Mouse (Mus musculus) layer of hippocampus, adult 9-10 months (tissue): ENCODE results near the gene Med27.

Source experiments
- DNase-seq: peaks from one replicate; pipeline ENCODE4 v3.0.0; 2022; ENCODE audit warnings: low spot score

The Med27 gene

GRCm38 (mm10) chr2:29473907-29474306, 127.3 kb downstream of the Med27 start:
- DNase-seq = no peak

GRCm38 (mm10) chr2:29476702-29477101, 130.1 kb downstream of the Med27 start:
- no peak for DNase-seq

GRCm38 (mm10) chr2:29481856-29482255, 135.2 kb downstream of the Med27 start:
- DNase-seq = no peak

GRCm38 (mm10) chr2:29482979-29483718, 136.5 kb downstream of the Med27 start:
- no peak for DNase-seq

- no peak for DNase-seq
Measured at GRCm38 (mm10) chr2:29485519-29485918, 138.9 kb downstream of the Med27 start.

GRCm38 (mm10) chr2:29486491-29486890, 139.9 kb downstream of the Med27 start:
- DNase-seq = no peak

GRCm38 (mm10) chr2:29487652-29488051, 141.0 kb downstream of the Med27 start:
- DNase-seq = no peak

- no peak for DNase-seq
Measured at GRCm38 (mm10) chr2:29488379-29489236, 142.0 kb downstream of the Med27 start.

- DNase-seq = no peak
Measured at GRCm38 (mm10) chr2:29491656-29492055, 145.0 kb downstream of the Med27 start.

- no peak for DNase-seq
Measured at GRCm38 (mm10) chr2:29493396-29494031, 146.9 kb downstream of the Med27 start.

GRCm38 (mm10) chr2:29495271-29495670, 148.7 kb downstream of the Med27 start:
- peak; percentile 54 for DNase-seq

GRCm38 (mm10) chr2:29500601-29501350, 154.2 kb downstream of the Med27 start:
- DNase-seq = no peak

- DNase-seq = no peak
Measured at GRCm38 (mm10) chr2:29501381-29501780, 154.8 kb downstream of the Med27 start.

- no peak for DNase-seq
Measured at GRCm38 (mm10) chr2:29504848-29505247, 158.2 kb downstream of the Med27 start.

GRCm38 (mm10) chr2:29506411-29506810, 159.8 kb downstream of the Med27 start:
- no peak for DNase-seq

- no peak for DNase-seq
Measured at GRCm38 (mm10) chr2:29513131-29513530, 166.5 kb downstream of the Med27 start.

- DNase-seq = no peak
Measured at GRCm38 (mm10) chr2:29514836-29515235, 168.2 kb downstream of the Med27 start.

GRCm38 (mm10) chr2:29515831-29516447, 169.3 kb downstream of the Med27 start:
- no peak for DNase-seq

- no peak for DNase-seq
Measured at GRCm38 (mm10) chr2:29516621-29517170, 170.1 kb downstream of the Med27 start.

- DNase-seq = no peak
Measured at GRCm38 (mm10) chr2:29519402-29519801, 172.8 kb downstream of the Med27 start.

- DNase-seq = no peak
Measured at GRCm38 (mm10) chr2:29520206-29520605, 173.6 kb downstream of the Med27 start.
